Mouse (Mus musculus): ENCODE data around the gene Slc24a3.

DNA sequence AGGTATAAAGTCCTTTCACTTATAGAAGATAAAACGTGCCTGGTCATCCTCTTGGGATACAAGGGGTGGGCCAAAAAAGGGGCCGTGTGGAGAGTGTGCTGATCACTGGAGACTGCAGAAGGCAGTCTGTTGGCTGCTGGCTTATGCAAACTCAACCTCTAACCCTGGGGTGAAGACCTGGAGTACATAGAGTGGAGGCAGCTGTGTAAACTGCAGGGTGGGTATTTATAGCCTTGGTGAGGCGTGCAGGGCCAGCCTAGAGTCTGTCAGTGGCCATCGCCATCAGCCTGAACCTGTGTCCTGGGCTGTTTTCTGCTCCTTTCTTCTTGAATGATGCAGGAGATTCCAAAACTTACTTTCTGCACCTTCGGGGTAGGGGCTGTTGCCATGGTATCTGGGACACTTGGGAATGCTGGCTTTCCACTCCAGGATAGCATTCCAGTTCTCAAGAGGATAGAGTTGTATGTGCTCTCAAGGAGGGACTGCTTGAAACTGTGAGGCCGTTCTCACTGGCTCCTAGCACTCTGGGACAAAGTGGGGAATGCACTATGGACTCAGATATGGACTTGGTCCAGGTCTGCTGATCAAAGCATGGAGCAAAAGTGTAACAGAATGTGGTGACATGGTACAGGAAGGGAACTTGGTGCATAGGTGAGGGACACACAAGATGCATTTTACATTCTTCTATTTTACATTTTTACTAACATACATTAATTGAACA lies 65.4 kb downstream of the Slc24a3 start:
- TF ChIP-seq CTCF (IDR thresholded peaks at IDR 0.05; ENCODE audit: low read depth): no peak
- no peak for TF ChIP-seq EP300 (IDR thresholded peaks at IDR 0.05; ENCODE audit: low read depth)

Measured in liver, embryonic 14.5 days (tissue).